Mouse (Mus musculus): ENCODE measurements around the gene Prox2.

Gene Prox2

DNA sequence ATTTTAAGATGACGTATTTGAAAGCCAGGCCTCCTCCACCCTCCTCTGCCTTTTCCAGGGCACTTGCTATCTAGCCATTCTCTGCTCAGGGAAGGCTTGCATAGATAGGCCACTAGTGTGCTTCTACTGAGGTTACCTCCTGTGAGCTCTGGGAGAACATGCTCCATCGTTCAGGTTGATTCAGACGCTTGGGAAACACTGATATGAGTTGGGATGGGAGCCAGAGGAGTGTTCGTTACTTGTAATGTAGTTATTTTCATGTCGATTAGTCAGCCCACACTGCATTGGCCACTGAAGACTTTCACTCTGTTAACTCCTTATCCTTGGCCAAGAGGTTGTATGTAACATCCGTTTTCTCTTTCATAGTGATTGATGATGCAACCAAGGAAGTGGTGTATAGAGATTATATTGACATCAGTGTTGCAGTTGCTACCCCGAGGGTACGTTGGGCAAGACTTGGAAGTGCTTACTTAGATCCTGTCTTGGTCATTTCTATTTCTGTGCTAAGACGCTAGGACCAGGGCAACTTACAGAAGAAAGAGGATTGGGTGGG lies 18.9 kb upstream of the Prox2 start:
- no peak for DNase-seq

DNA sequence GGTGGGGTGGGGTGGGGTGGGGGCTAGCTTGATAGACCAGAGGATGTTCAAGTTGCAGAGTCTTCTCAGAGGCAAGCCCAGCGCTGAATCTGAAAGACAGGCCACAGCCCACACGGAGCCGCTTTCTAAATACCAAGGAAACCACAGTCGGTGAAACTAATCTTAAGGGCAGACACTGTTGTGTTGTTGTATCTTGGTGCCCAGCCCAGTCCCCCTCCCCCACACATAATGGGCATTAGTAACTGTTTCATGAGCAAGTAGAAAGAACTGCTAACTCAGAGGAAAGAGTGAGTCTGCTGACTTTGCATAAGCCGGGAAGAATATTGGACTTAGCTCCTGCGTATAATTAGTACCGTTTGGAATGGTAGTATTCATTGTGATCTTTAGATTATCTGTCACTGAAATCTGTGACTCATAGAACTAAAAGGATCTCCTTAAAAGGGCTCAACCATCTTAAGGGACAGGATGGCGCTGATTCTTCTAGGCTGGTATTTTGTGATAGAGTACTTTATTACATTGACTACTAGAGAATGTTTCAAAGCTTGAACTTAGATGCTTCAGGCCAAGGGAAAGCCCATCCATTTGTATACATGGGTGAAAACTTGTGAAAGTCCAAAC lies 16.5 kb upstream of the Prox2 start:
- no peak for DNase-seq

DNA sequence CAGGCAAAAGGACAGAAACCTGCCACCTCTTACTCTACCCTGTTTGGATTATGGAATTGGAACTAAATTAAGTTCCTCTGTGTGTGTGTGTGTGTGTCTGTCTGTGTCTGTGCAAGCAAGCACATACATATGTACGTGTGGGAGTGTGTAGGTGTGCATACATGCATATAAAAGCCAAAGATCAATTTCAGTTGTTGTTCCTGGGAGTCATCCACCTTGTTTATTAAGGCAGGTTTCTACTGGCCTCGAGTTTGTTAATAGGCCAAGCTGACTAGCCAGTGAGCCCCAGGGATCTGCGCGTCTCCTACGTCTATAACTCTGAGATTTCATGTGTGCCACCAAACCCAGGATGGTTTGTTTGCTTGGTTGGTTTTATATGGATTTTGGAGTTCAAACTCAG lies 14.2 kb upstream of the Prox2 start:
- DNase-seq = no peak

DNA sequence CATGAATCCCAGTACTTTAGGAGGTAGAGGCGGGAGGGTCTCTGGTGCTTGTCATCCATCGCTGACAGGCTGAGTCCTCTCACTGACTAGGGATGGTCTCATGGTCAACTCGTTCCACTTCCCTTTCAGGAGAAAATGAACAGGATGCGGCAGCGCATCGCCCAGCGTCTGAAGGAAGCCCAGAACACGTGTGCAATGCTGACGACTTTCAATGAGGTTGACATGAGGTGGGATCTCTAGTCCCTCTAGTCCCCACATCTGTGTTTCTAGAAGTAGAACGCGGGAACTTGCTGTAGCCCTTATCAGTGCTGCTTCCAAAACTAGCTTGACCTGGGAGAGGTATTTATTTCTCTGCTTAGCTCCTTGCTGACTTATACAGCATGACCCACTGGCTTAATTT lies 13.1 kb upstream of the Prox2 start:
- DNase-seq = no peak

DNA sequence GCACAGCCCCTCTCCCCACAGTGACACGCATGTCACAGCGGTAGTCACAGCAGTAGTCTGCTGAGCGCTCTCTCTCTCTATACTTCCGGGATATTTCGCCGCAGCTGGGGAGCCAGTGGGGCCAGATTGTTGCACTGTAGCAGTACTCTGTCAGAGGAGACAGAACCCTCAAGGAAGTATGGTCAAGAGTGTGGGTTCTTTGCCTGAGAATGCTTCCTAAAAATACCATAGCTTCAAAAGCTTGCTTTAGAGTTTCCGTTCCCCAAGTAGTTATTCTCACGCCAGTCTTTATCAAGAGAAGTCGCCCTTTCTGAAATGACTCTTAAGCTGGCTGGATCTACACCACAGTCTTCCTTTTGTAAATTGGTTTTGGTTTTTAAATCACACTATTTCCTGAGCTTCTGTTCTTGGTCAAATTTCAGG lies 12.6 kb upstream of the Prox2 start:
- DNase-seq = peak; percentile 73

DNA sequence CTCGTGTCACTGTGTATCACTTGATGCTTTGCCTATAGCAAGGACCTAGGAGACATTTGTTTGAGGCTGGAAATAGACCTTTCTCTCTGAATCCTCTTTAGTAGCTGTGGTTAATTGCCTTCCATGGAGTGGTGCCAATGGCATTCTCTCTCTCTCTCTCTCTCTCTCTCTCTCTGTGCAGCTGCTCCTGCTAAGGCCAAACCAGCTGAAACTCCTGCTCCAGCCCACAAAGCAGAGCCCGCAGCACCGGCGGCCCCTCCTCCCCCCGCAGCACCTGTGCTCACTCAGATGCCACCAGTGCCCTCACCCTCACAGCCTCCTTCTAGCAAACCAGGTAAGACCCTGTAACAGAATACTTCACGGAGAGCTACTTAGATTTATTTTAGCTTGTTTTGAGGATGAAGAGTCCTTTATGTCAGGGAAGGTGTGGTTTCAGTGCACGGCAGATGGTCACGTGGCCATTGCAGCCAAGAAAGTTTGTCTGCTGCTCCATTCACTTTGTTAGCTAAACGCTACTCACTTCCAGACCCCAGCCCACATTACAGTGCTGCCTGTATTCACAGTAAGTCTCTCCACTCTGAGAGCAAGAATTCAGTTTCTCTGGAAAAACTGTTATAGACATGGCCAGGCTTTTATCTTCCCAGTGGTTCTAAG lies 11.4 kb upstream of the Prox2 start:
- DNase-seq = peak; percentile 77

DNA sequence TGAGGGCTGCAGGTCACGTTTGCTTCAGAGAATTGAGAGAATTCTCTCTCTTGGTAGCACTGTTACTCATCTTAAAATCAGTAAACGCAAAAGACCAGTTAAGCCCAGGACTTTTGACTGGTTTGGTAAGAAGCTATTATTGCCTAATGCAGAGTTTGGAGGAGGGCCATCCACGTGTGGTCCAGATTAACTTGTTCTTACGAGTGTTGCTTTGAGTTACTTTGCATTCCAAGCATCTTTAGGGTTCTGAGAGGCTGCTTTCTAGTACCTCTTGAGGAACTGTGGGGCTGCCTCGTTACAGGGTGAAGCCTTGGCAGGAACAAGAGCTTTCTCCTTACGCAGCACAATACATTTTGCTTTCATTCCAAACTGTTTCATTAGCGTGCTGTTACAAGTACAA lies 5.1 kb upstream of the Prox2 start:
- DNase-seq = no peak

DNA sequence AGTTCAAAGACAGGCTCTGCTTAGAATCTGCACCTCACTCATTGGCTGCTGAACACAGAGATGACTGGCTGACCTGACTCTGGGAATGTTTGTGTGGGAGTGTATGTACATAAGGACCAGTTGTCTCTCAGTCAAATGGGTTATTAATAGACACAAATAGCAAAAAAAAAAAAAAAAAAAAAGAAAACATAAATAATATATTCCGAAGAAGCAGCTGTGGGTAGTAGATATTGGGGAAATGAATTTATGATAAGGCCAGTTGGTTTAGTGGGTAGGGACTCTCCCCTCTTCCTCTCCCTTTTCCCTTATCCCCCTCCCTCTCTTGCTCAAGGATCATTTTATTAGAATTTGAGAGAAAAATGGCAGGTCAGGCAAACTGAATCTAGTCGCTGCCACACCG lies 3.4 kb upstream of the Prox2 start:
- no peak for DNase-seq

DNA sequence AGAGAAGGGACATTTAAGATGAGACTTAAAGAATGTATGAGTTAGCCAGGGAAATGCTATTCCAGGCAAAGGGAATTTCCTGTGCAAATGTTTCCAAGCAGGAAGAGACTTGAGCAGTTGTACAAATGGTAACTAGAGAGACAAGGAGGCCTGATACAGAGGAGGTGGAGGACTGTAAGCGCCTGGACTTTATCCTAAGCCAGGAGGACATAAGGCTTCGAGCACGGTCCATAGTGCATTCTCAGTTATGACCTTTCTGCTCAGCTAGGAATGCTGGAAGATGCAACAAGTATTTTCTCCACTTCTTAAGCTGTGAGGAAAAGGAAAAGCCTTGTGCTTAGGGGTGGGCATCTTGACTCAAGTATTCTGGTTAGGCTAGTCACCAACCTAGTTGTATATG lies 2.8 kb upstream of the Prox2 start:
- no peak for DNase-seq

DNA sequence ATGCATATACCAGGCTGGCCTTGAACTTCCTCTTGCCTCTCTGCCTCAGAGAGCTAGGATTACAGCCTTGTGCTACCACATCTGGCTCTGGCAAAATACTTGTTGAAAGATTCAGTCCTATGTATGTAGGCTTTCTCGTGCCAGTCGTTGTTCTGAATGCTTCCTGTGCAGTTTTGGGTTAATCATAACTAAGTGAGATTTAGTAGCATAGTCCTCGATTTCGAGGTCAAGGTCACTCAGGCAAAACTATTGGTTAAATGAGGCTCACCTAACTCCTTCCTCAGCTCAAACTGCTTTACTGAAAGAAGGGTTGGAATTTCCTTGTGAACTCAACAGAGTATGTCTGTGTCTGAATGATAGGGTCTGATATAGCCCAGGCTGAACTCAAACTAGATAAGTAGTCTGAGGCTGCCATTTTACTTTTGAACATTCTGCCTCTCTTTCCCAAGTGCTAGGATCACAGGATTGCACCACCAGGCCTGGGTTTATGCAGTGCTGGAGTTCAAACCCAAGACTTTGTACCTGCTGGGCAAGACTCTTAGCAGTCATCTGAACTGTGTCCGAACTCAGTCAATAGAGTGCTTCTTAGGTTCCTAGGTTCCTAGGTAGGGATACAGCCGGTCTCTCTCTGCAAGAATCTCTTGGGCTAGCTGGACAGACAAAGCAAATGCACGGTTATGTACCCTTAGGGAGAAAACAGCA lies 2.1 kb upstream of the Prox2 start:
- DNase-seq = no peak

DNA sequence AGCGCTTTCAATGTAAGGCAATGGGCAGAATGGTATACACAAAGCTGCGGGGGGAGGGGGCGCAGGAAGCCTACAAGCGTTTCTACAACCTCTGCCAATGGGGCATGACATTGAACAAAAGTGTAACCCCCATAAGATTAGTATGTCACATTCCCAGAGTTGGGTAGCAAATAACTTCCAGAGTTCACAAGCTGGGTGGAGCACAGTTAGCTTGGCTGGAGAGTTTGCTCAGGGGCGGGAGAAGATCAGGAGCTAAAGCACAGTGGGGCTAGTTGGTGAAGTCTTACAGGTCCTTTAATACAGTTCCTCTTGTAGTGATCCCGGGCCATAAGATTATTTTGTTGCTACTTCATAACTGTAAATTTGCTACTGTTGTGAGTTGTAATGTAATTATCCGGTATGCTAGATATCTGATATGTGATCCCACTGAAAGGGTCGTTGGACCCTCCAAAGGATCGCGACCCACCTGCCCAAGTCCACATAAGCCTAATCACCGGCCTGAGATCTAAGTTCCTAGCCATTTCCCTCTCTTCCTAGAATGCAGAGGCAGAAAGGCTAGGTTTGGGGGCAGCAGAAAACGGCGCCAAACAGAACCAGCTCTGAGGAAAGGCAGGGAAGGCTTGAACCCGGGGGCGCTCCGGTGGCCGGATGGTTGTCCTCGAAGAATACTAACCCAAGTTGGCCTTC lies 405 bp downstream of the Prox2 start:
- DNase-seq = peak; percentile 60

DNA sequence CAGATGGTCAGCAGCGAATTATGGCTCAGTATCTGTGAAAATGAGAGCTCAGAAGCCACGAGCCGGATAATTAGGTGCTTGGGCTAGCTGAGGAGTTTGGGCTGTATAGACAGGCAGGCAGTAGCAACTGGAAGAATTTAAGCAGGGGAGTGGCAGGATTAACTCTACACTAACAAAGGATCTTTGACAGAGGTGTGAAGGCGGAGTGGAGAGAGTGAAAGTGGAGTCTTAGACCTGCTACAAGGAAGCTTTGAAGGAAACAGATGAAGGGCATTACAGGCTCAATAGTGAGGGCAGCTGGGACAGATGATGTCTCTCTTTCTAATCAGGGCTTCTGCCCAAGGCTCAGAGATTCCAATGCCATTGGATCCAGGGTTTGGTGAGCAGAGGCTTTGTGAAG lies 1.1 kb downstream of the Prox2 start:
- DNase-seq = no peak

DNA sequence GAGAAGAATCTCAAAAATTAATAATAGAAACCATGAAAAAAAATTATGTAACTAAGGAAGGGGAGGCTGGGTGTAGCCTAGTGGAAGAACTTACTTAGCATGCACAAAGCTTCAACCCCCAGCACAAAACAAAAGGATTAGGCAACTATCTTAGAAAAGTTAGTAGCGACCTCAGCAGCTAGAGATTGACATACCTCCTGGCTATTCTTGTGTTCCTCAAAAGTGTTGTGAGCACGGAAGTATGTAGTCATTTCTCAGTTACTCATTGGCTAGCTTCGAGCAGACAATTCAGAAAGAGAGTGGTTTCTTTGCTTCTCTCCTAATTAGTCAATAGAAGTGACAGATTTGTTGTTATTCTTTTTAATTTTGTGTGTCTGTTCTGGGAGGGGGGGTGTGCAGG lies 1.9 kb downstream of the Prox2 start:
- no peak for DNase-seq

DNA sequence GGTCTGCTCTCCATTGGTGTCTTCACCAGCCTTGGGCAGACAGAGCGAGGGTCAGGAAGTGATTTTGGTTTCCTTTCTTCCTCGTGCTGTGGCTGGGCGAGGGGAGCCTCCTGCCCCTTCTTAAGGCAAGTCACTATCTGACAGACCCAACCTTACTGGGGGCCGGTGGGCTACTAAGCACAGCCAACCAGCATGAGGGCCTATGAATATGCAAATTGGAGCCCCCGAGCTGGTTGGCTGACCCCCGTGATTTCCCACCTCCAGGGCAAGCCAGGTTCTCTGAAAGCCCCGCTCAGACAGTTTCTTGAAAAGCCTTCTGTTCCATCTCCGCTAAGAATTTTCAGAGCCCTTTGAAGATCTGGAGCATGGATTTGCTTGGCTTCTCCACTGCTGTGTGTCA lies 4.3 kb downstream of the Prox2 start:
- DNase-seq = peak; percentile 21

DNA sequence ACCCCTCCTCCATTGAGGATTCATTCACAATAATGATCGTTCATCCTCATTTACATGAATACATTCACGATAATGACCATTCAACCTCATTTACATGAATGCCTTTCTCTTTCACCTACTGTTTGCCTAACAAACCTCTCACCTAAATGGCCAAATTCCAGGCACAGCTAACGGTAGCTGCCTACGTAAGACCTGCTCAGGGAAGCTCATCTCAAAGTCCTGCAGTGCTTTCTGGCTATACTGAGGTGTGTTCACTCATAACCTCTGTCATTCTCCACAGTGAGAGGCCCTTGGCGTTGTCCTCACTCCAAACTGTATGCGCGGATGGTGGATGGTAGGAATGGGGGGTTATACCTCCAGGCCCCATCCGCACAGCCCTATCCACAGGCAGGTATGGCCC lies 5.8 kb downstream of the Prox2 start:
- no peak for DNase-seq

DNA sequence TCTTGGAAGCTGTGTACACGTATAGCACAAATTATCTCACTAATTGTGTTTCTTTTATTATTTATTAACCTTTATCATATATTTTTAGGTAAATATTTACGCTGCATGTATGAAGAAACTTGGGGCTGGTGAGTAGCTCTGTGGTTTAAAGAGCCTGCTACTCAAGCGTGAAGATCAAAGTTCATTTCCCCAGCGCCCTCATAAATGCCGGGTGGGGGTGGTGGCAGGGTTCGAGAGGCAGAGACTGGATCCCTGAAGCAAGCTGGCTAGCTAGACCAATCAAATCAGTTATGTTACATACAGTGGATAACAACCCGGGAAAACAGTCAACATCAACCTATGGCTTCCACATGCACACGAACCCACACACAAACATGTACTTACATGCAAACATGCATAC lies 7.5 kb downstream of the Prox2 start:
- no peak for DNase-seq

DNA sequence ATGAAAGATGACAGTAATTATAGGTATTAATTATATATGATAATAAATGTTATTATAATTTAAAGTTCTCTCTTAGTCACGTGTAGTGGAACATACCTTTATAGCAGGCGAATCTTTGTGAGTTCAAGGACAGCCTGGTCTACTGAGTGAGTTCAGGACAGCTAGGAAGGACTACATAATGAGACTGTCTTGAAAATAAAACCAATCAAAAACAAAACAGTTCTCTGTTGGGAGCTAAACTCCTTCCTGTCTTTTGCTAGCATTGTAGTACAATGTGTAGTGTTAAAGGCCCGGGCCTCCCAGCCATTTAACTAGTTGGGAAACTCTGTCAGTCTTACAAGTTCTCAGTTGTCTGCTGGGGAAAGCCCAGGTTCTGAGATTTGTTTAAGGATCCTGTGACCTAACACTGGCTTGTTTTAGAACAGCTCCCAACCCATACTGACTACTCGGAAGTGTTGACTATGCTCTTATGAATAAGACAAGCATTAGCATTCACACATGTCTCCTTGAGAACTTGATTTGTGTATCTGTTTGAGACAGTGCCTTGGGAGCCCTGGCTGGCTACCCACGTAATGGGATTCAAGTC lies 8.9 kb downstream of the Prox2 start:
- no peak for DNase-seq

DNA sequence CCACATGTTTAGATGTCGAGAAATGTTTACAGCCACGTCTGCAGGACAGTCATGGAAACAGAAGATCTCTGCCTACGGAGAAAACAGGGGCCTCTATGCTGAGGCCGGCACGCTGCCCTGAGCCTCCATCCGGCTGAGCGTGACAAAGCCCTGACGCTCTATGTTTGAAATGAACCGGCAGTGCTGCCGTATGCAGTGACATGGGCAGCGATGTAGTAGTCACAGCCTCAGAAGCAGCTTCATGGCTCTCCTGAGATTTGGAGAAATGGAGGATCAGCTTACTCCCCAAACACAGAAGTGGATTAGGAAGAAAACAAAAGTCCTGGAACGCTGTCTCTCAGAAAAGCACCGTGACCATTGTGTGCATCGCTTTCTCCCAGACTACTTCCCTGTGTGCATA lies 9.6 kb downstream of the Prox2 start:
- no peak for DNase-seq

DNA sequence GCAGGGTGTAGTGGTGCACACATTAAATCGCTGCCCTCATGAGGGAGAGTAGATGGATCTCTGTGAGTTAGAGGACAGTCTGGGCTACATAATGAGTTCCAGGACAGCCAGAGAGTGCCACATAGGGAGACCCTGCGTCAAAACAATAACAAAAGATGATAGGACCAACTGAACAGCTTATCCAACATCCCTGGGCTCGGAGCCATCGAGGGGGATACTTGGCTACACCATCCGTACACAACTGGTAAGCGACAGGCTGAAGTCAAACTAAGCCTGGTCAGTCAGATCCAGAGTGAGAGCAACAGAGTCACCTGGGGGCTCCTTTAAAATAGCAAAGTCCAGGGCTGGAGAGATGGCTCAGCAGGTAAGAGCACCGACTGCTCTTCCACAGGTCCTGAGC lies 14.7 kb downstream of the Prox2 start:
- no peak for DNase-seq

DNA sequence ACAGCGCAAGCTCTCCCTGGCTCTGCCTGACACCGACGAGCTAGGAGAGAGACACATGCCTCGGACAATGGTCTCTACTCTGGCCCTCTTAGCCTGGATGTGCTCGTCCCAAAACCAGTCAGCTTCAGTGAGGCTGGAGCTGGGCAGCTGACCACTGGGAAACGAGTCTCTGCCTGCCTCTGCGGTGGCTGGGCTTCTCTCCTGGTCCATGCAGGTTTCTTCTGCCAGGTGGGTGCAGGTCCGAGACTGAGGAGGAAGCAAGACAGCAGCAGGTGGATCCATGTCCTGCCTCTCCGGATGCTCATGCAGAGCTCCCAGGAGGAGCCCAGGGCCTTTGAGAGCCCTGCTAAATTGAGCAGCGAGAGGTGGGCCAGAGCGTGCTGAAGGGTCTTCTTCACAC lies 15.4 kb downstream of the Prox2 start:
- no peak for DNase-seq

DNA sequence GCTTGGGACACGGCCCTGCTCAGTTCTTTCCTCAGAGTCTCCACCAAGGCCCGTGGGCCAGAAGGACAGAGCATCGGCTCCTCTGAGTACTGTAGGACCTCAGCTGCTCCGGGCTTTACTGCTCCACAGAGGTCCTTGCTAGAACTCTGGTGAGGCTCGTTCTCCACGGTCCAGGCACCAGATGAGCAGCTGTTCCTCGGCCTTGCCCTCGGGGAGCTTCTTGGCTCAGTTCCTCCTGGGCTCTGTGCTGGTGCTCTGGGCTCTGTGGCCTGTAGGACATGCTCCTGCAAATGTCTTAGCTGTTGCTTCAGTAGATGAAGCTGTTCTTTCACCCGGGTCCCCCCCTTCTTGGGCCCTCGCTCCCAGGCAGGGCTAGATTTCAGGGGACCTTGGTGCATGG lies 15.9 kb downstream of the Prox2 start:
- no peak for DNase-seq

DNA sequence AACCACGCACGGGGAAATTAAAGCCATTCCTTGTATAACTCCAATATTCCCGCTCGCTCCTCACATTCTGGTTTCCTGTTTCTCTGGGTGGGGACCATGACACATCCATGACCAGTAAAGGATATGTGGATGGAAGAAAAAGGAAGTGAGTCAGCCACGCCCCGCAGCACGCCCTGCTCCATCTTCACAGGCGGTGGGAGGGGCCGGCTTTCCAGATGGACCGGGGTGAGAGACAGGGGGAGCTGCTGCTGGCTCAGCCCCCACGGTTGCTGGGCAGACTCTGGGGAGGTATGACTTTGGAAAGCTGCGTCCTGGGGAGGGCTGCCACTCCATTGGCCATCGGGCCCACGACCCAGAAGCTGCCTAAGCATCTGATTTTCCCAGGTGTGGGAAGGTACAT lies 16.5 kb downstream of the Prox2 start:
- peak; percentile 34 for DNase-seq

DNA sequence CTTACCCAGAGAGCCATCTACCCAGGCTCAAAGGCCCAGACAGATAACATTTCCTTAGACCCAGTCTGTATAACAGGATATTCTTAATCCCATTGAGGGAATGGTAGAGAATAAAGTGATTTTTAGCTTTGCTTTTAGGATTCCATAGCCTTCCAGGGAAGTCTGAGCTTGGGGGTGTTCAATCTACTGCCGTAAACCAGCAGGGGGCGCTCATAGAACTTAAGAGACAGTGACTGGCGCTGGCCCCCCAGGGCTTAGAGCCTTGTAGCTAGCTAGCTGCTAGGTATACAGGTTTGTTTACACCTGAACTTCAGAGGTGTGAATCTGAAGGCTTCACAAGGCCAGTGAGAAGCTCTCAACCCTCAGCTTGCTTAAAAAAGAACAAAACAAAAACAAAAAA lies 18.3 kb downstream of the Prox2 start:
- DNase-seq = peak; percentile 91
